Mouse (Mus musculus): ENCODE data around the gene Tecrl.

Gene Tecrl

DNA sequence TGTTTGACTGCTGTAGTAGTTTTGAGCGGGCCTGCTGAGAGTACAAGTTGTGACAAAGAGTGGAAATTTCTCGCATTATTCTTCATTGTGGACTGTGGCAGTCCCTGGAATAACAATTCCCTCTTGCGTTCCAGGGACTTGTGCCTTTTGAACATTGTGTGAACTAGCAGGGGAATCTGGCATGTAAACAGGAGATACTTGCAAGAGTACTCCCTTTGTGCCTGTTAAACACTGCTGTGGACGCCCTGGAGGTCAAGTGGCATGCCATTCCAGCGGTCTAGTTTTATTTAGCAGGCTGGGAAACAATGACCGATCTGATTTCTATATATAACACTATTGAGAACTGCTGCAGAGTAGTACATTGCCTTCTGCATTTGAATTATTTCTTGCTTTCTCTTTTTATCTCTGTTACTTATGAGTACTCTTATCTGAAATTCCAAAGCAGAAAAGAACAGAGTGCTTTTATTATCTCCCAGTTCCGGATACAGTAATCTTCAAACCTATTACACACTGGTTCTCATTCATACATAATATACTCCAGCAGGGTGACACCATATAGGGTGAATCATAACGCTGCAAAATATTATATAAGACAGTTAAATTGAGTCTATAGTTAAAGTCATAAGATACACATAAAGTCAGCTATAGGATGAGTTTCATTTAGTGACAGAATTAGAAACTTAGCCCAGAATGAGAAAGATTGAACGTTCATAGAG is at the start of gene Tecrl:
Gene Tecrl, minus strand, starts transcription at position 350 of the 716 bp plus-strand sequence.
- DNase-seq (ENCODE audit: low spot score), result no peak

DNA sequence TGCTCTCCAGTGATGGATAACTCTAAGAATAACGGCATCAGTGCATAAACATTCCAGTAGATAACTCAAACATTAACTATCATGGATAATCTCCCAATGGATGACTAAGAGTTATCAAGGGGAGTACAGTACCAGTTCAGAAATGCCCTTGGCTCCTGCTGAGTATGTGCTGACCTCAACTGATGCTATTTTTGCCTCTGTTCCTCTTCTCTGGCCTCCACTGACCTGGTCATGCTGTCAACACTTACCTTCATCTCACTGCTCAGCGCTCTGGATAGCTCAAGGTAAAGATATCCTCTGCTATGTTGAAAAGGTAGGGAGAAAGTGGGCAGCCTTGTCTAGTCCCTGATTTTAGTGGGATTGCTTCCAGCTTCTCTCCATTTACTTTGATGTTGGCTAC is 30.0 kb upstream of the Tecrl start:
- no peak for DNase-seq (ENCODE audit: low spot score)

DNA sequence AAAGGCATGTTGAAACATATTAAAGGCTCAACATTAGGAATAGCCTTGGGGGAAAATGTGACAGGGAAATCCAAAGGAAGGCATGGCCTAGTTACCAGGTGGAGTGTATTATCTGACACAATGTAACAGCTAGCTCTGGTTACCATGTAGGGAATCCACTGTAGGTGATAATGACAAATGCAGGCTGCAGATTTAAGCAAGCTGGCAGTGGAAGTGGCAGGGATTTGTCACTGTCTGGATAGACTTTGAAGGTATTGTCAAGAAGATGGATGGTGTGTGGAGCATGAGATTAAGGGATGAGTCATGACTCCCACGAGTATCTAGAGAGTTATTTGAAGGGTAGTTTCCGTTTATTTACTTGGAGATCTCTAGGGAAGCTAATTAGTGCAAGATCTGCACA is 3.4 kb downstream of the Tecrl start:
- DNase-seq (ENCODE audit: low spot score), result no peak

DNA sequence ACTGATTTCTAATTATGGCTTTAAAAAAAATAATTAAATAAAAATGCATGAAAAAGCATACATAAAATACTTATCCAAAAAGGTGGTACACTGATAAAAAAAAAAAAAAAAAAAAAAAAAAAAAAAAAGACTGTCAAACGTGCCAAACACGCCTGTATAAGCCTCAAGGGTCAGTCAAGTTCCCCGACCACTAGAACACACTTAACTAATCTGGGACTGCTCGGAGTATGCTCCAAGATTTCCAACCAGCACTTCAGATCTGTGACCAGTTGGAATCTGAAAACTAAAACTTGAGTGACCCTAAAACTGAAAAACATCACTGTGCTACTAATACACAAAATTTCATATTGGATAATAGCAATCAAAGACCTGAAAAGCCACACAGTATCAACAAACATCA is 15.9 kb downstream of the Tecrl start:
- DNase-seq (ENCODE audit: low spot score), result no peak

DNA sequence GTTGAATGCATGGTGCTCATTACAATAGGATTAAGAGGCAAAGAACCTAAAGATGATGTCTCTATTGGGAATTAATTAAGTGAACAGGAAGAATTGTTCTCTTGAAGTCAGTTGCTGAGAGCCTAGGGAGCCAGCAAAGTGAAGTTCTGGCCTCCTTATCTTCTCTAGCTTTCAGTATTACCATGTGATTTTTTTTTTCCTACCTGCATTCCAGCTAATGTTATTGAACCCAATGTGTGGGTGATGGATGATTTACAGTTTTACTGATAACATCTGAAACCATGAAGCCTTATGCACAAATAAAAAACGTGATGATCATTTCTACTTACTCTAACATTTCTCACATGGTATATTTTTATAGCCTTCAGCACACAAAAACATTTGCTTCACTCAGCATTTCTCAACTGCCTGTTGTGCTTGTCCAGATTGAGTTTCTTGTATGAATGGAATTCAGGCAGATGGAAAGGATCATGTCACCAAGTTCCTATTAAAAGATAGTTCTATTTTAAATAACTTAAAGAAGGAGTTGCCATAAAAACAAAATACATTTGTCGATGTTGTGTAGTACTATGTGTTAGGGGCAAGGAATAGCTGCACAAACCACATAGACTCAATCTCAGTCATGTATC is 87.7 kb downstream of the Tecrl start:
- DNase-seq (ENCODE audit: low spot score), result no peak

DNA sequence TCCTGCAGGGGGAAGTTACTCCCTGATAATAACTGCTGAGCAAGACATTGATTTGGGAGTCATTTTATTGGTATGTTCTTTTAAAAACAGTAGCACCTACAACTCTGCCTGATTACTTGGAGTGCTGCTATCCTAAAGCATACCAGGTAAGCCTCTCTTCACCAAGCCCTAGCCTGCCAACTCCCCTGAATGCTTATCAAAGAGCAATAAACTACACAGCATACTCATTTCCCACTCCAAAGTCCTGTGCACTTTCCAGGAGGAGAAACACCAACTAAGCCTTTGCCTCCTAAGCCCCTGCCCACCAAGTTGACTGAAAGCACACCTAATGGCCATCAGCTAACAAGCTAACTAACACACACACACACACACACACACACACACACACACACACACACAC is 94.9 kb downstream of the Tecrl start:
- no peak for DNase-seq (ENCODE audit: low spot score)

DNA sequence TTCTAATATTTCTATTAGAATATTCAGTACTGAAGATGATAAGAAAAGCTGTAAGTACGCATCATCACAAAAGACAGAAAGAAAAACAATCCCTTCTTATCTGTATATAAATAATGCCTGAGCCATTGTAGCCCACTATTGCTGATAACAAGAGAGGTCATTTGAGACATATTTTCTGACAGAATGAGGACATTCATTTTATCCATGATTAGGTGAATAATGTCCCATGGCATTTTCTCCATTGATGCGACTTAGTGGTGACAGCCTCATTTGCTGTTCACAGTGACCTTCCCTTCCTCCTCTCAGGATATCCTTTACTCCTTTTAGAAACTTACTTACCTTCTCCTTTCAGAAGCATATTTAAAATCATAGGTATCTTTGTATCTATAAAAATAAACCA is 100.9 kb downstream of the Tecrl start:
- no peak for DNase-seq (ENCODE audit: low spot score)

DNA sequence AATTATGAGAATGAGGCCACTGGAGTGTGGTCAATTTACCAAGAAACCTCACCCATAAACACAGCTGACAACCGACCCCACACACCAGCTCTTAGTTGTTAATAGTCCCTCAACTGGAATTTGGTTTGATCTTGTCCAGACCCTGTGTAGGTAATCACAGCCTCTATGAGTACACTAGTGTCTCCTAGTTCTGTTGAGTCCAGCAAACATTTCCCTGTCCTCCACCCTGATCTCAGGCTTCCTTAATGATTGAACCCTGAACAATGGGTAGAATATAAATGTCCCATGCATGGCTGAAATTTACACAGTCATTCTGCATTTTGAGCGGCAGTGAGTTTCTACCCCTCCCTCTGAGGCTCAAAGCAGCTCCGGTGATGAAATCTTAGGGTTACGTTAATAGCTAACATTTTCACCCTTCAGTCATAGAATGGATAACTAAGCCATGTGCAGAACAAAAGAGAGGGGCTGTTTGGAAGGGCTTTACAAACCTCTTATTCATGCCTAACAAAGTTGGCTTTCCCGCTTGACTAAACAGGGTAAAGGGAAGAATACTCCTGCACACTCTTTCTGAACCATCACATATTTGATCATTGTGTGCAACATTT is 116.0 kb downstream of the Tecrl start:
- no peak for DNase-seq (ENCODE audit: low spot score)

Measured in c-Kit-positive CD71-positive TER-119-positive erythroid progenitor cells, embryonic 14.5 days (primary cell).